Mouse (Mus musculus) layer of hippocampus, adult 18-20 months (tissue): ENCODE results near the gene Prkar2a. TPM values are rescaled to one million over a fixed set of nuclear protein-coding genes. Genes with fewer than 3 reads are reported as not detected.

ENCODE experiments used
- DNase-seq, 2 experiments: peaks; one replicate each; pipeline ENCODE4 v3.0.0; 2022; ENCODE audit warnings: low spot score in 2 of 2
- microRNA-seq, 2 experiments: library from miRNA; unstranded; fragments of <30 nt; microRNA quantifications; one replicate each; pipeline ENCODE4 v1.2.0; 2021
- total RNA-seq, 2 experiments: library from RNA; stranded (reverse); gene quantifications; 2 replicates each; pipeline ENCODE4 v1.2.3; 2021

Gene Prkar2a
- total RNA-seq, 2 experiments from 2014 or later = 44.8 to 49.0 TPM

GRCm38 (mm10) chr9:108795281-108795680 lies 106.2 kb downstream of the Prkar2a start:
- no peak for DNase-seq

- peak in 1 of 2 experiments; percentile 70 for DNase-seq
These were observed 106.6 kb downstream of the Prkar2a start for GRCm38 (mm10) chr9:108795762-108796161.

GRCm38 (mm10) chr9:108796351-108796981 lies 107.4 kb downstream of the Prkar2a start:
- DNase-seq = peak; percentile 57 to 86

- peak in 1 of 2 experiments; percentile 72 for DNase-seq
These were observed 108.4 kb downstream of the Prkar2a start for GRCm38 (mm10) chr9:108797477-108797876.

GRCm38 (mm10) chr9:108798508-108799075 lies 109.5 kb downstream of the Prkar2a start:
- no peak for DNase-seq

- DNase-seq = peak in 1 of 2 experiments; percentile 34
These were observed 110.5 kb downstream of the Prkar2a start for GRCm38 (mm10) chr9:108799564-108799963.

Small RNAs within 50 kb of the gene (microRNA-seq; reads per million reads assigned to microRNA genes)
- gene Gm26298 = 0 reads per million in 2 experiments

Other genes starting within 250 kb of the Prkar2a start
- 10 to 100 TPM; 34.7 to 40.2 TPM for gene Ccdc71, start 228.8 kb upstream of the Prkar2a start, total RNA-seq
- 10 to 100 TPM; 18.8 to 19.6 TPM for gene Klhdc8b, start 227.7 kb upstream of the Prkar2a start, total RNA-seq
- 10 to 100 TPM; 27.5 to 29.5 TPM for gene Lamb2, start 209.6 kb upstream of the Prkar2a start, total RNA-seq
- gene Usp19, start 198.7 kb upstream of the Prkar2a start, total RNA-seq = 100 to 1,000 TPM; 145 to 154 TPM
- gene Qars, start 181.6 kb upstream of the Prkar2a start, total RNA-seq = 10 to 100 TPM; 74.4 to 83.4 TPM
- 100 to 1,000 TPM; 143 to 150 TPM for gene Qrich1, start 172.5 kb upstream of the Prkar2a start, total RNA-seq
- gene Impdh2, start 129.0 kb upstream of the Prkar2a start, total RNA-seq = 10 to 100 TPM; 56.6 to 64.5 TPM
- 10 to 100 TPM; 73.5 to 75.0 TPM for gene Ndufaf3, start 121.9 kb upstream of the Prkar2a start, total RNA-seq
- 100 to 1,000 TPM in 1 of 2 experiments, 10 to 100 TPM in 1; 95.0 to 105 TPM for gene Dalrd3, start 119.4 kb upstream of the Prkar2a start, total RNA-seq
- gene Wdr6, start 110.6 kb upstream of the Prkar2a start, total RNA-seq = 100 to 1,000 TPM; 112 to 123 TPM
- gene P4htm, start 91.6 kb upstream of the Prkar2a start, total RNA-seq = 100 to 1,000 TPM; 101 to 102 TPM
- 10 to 100 TPM; 48.7 to 59.4 TPM for gene Arih2, start 39.9 kb upstream of the Prkar2a start, total RNA-seq
- 10 to 100 TPM; 14.4 to 16.7 TPM for gene Slc25a20, start 27.2 kb upstream of the Prkar2a start, total RNA-seq
- gene Ip6k2, start 94.5 kb downstream of the Prkar2a start, total RNA-seq = 100 to 1,000 TPM; 240 to 270 TPM
- 10 to 100 TPM; 75.6 to 78.8 TPM for gene Nckipsd, start 119.1 kb downstream of the Prkar2a start, total RNA-seq
- gene Celsr3, start 137.0 kb downstream of the Prkar2a start, total RNA-seq = 10 to 100 TPM; 54.6 to 58.6 TPM
- 10 to 100 TPM; 13.8 to 16.1 TPM for gene Slc26a6, start 164.0 kb downstream of the Prkar2a start, total RNA-seq
- not detected for gene Tmem89, start 225.3 kb downstream of the Prkar2a start, total RNA-seq
- 100 to 1,000 TPM; 346 to 356 TPM for gene Uqcrc1, start 247.3 kb downstream of the Prkar2a start, total RNA-seq